Mouse (Mus musculus): ENCODE measurements at regions not wholly inside any gene's neighbourhood (a gene's known extent, or its start where the extent isn't known, plus 50 kb on each side); places are given as distances from the start of the nearest gene placed in this dataset.

DNA sequence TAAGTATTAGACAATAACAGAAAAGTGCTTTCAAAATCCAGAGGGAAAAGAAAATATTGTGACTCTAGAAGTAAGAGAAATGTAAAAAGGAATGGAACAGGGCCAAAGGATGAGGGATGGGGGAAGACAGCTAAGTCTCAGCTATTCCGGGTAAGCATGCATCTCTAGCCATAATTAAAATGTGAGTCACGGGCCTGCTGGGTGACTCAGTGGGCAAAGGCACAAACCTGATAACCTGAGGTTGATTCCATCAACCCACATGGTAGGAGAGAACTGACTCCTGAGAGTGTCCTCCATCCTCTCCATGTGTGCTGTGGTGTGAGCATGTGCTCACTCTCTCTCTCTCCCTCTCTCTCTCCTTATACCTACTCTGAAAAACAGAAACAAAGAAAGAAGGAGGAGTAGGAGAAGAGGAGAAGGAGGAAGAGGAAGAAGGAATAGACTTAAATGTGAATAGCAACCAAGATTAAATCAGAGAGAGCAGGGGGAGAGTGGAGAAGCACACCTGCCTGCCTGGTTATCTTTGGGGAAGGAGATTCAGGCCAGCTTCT, 68.6 kb upstream of the Cited2 start:
- TF ChIP-seq POLR2A (IDR thresholded peaks at IDR 0.05; ENCODE audit: low read depth, low read length), result no peak
- no peak overlapping the region for H3K27ac ChIP-seq (ENCODE audit: insufficient read depth, low read length)
- no peak overlapping the region for H3K4me3 ChIP-seq (ENCODE audit: insufficient read depth, low read length)
- peaks cover 18% of the 10 kb centered on the region for H3K4me1 ChIP-seq (ENCODE audit: control insufficient read depth, insufficient read depth, low read length)

GRCm38 (mm10) chr10:17655459-17656051, 67.5 kb upstream of the Cited2 start:
- Histone ChIP-seq H3K27ac (ENCODE audit: insufficient read depth, low read length) (no peak overlapping the region), H3K4me1 (ENCODE audit: control insufficient read depth, insufficient read depth, low read length) (peaks cover 18% of the 10 kb centered on the region), H3K4me3 (ENCODE audit: insufficient read depth, low read length) (no peak overlapping the region)
- TF ChIP-seq POLR2A (IDR thresholded peaks at IDR 0.05; ENCODE audit: low read depth, low read length) (no peak), CTCF (IDR thresholded peaks at IDR 0.05; ENCODE audit: borderline replicate concordance, insufficient read depth, low read length) (no peak)

DNA sequence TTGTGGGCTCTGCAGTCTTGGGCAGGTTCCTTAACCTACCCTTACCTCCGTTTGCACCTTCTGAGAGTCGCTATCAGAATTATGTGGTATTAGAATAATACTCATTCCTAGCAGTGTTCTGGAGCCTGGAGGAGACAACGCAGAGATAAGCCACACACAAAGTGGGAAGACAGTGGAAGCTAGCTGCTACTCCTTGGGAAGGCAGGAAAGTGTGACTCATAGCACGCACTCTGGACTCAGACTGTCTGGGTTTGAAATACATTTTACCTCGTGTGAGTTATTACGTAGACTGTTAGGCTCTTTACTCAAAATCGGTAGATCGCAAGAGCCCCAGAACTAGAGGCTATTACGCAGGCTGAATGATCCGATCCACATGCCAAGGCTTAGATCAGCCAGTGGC, 66.7 kb upstream of the Cited2 start:
- no peak overlapping the region for H3K4me3 ChIP-seq (ENCODE audit: insufficient read depth, low read length)
- H3K27ac ChIP-seq (ENCODE audit: insufficient read depth, low read length), result peak overlapping the region; percentile 38; the same call in 1 of the 2 replicates
- peaks cover 18% of the 10 kb centered on the region for H3K4me1 ChIP-seq (ENCODE audit: control insufficient read depth, insufficient read depth, low read length)
- no peak for TF ChIP-seq POLR2A (IDR thresholded peaks at IDR 0.05; ENCODE audit: low read depth, low read length)
- TF ChIP-seq CTCF (IDR thresholded peaks at IDR 0.05; ENCODE audit: borderline replicate concordance, insufficient read depth, low read length), result no peak

DNA sequence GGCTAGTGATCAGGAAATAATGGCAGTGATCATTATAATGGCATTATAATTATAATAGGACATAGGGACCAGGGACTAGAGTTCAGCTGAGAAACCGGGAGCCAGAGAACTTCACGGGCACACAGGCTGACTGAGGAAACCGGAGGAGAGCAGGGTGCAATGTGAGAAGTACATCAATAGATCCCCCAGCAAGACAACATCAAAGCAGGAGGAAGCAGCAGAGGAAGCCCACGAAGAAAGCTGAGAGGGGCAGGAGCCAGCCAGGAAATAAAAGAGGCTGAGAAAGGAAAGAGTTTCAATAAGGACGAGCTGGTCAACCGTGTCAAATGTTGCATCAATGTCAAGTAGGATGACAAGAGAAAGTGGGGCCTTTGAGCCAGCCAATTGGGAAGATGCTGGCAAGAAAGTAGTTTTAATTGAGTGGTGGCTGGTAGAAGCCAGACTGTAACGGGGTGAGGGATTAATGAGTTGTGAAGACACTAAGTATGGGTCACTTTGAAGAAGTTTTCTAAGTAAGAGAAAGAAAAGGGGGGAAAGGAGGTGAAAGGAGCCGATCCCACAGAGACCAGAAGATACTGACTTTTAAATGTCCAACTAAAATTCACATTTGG, 66.0 kb upstream of the Cited2 start:
- Histone ChIP-seq H3K4me3 (ENCODE audit: insufficient read depth, low read length) (no peak overlapping the region), H3K27ac (ENCODE audit: insufficient read depth, low read length) (peak overlapping the region; percentile 13; the same call in 1 of the 2 replicates), H3K4me1 (ENCODE audit: control insufficient read depth, insufficient read depth, low read length) (peaks cover 18% of the 10 kb centered on the region)
- no peak for TF ChIP-seq POLR2A (IDR thresholded peaks at IDR 0.05; ENCODE audit: low read depth, low read length)
- no peak for TF ChIP-seq CTCF (IDR thresholded peaks at IDR 0.05; ENCODE audit: borderline replicate concordance, insufficient read depth, low read length)

GRCm38 (mm10) chr10:17659575-17659974, 63.4 kb upstream of the Cited2 start:
- Histone ChIP-seq H3K27ac (ENCODE audit: insufficient read depth, low read length) (no peak overlapping the region), H3K4me3 (ENCODE audit: insufficient read depth, low read length) (no peak overlapping the region), H3K4me1 (ENCODE audit: control insufficient read depth, insufficient read depth, low read length) (peaks cover 15% of the 10 kb centered on the region)
- TF ChIP-seq POLR2A (IDR thresholded peaks at IDR 0.05; ENCODE audit: low read depth, low read length) (no peak), CTCF (IDR thresholded peaks at IDR 0.05; ENCODE audit: borderline replicate concordance, insufficient read depth, low read length) (no peak)

GRCm38 (mm10) chr10:17660836-17661452, 62.1 kb upstream of the Cited2 start:
- Histone ChIP-seq H3K4me1 (ENCODE audit: control insufficient read depth, insufficient read depth, low read length) (peaks cover 8% of the 10 kb centered on the region), H3K4me3 (ENCODE audit: insufficient read depth, low read length) (no peak overlapping the region), H3K27ac (ENCODE audit: insufficient read depth, low read length) (no peak overlapping the region)
- TF ChIP-seq POLR2A (IDR thresholded peaks at IDR 0.05; ENCODE audit: low read depth, low read length) (no peak), CTCF (IDR thresholded peaks at IDR 0.05; ENCODE audit: borderline replicate concordance, insufficient read depth, low read length) (no peak)

- no peak overlapping the region for H3K27ac ChIP-seq (ENCODE audit: insufficient read depth, low read length)
- no peaks in the 10 kb centered on the region for H3K4me1 ChIP-seq (ENCODE audit: control insufficient read depth, insufficient read depth, low read length)
- H3K4me3 ChIP-seq (ENCODE audit: insufficient read depth, low read length), result no peak overlapping the region
- no peak for TF ChIP-seq CTCF (IDR thresholded peaks at IDR 0.05; ENCODE audit: borderline replicate concordance, insufficient read depth, low read length)
Observed at GRCm38 (mm10) chr10:17666089-17666488, 56.9 kb upstream of the Cited2 start.

GRCm38 (mm10) chr10:17669401-17669800, 53.6 kb upstream of the Cited2 start:
- H3K4me1 ChIP-seq (ENCODE audit: control insufficient read depth, insufficient read depth, low read length), result no peaks in the 10 kb centered on the region

More at GRCm38 (mm10) chr10:17669401-17669800, 53.6 kb upstream of the Cited2 start:
- Histone ChIP-seq H3K27ac (ENCODE audit: insufficient read depth, low read length) (no peak overlapping the region), H3K4me3 (ENCODE audit: insufficient read depth, low read length) (no peak overlapping the region)
- TF ChIP-seq CTCF (IDR thresholded peaks at IDR 0.05; ENCODE audit: borderline replicate concordance, insufficient read depth, low read length) (no peak), POLR2A (IDR thresholded peaks at IDR 0.05; ENCODE audit: low read depth, low read length) (no peak)
